Mouse (Mus musculus): ENCODE measurements at regions not wholly inside any gene's neighbourhood (a gene's known extent, or its start where the extent isn't known, plus 50 kb on each side); places are given as distances from the start of the nearest gene placed in this dataset.

DNA sequence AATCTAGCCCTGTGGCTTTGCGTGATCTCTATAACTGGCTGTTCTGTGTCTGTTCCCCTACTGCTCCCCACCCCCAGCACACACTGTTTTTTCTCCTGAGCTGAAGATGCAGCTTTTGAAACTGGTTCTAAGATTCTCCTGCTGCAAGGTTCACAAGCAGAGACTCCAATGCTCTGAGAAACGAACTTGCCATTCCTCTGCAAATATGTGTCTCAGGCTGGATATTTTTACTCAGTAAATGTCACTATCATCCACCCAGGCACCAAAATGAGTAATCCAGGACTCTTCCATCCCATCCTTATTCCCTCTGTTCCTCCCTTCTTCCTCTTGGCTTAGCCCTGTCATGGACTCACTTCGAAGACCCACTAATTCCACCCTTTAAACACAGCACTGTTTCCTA lies 943.9 kb upstream of the Fam160b2 start:
- H3K4me3 ChIP-seq (replicated peaks; ENCODE audit: low read length) = no peak overlapping the region
- H3K4me1 ChIP-seq (replicated peaks; ENCODE audit: low read depth, low read length) = no peaks in the 10 kb centered on the region
- no peaks in the 10 kb centered on the region for H3K36me3 ChIP-seq (ENCODE audit: insufficient read depth, low read length)
- H3K27me3 ChIP-seq (ENCODE audit: insufficient read depth, low read length) = no peaks in the 10 kb centered on the region
- H3K9me3 ChIP-seq (ENCODE audit: low read length) = no peaks in the 10 kb centered on the region
- TF ChIP-seq CTCF (conservative IDR thresholded peaks at IDR 0.05; ENCODE audit: low read length) (no peak), NANOG (IDR thresholded peaks at IDR 0.05; ENCODE audit: borderline replicate concordance, low read length) (no peak)

- no peak overlapping the region for H3K4me3 ChIP-seq (replicated peaks; ENCODE audit: low read length)
- no peaks in the 10 kb centered on the region for H3K4me1 ChIP-seq (replicated peaks; ENCODE audit: low read depth, low read length)
- H3K36me3 ChIP-seq (ENCODE audit: insufficient read depth, low read length) = no peaks in the 10 kb centered on the region
- TF ChIP-seq NANOG (IDR thresholded peaks at IDR 0.05; ENCODE audit: borderline replicate concordance, low read length) = no peak
- no peak for TF ChIP-seq POU5F1 (IDR thresholded peaks at IDR 0.05; ENCODE audit: borderline replicate concordance, low read length)
- no peak for TF ChIP-seq CTCF (conservative IDR thresholded peaks at IDR 0.05; ENCODE audit: low read length)
- H3K27me3 ChIP-seq (ENCODE audit: insufficient read depth, low read length) = no peaks in the 10 kb centered on the region
- H3K9me3 ChIP-seq (ENCODE audit: low read length) = peaks cover 12% of the 10 kb centered on the region
Observed at GRCm38 (mm10) chr14:71532074-71532659, 932.5 kb upstream of the Fam160b2 start.

DNA sequence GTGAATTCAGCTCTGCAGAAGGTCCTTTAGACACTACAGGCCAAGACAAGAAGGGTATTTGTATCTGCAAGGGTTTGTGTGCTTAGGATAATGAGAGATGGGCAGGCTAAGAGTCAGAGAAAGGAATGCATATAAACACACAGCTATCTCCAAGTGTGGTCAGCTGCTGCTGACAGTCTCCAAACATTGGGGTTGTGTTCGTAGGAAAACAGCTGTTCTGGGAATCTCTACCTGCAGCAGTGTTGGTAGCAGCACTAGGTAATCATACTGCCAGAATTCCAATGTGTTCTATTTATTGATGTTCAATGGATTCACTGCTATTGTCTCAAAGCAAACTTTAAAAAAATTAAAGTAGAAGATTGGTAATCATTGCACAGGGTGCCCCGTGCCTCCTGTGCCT lies 931.7 kb upstream of the Fam160b2 start:
- Histone ChIP-seq H3K4me3 (replicated peaks; ENCODE audit: low read length) (no peak overlapping the region), H3K4me1 (replicated peaks; ENCODE audit: low read depth, low read length) (no peaks in the 10 kb centered on the region), H3K36me3 (ENCODE audit: insufficient read depth, low read length) (no peaks in the 10 kb centered on the region), H3K9me3 (ENCODE audit: low read length) (peaks cover 12% of the 10 kb centered on the region), H3K27me3 (ENCODE audit: insufficient read depth, low read length) (no peaks in the 10 kb centered on the region)
- TF ChIP-seq POU5F1 (IDR thresholded peaks at IDR 0.05; ENCODE audit: borderline replicate concordance, low read length) (no peak), CTCF (conservative IDR thresholded peaks at IDR 0.05; ENCODE audit: low read length) (no peak), NANOG (IDR thresholded peaks at IDR 0.05; ENCODE audit: borderline replicate concordance, low read length) (no peak)

GRCm38 (mm10) chr14:71530421-71530820 lies 930.8 kb upstream of the Fam160b2 start:
- H3K4me3 ChIP-seq (replicated peaks; ENCODE audit: low read length) = no peak overlapping the region
- no peaks in the 10 kb centered on the region for H3K27me3 ChIP-seq (ENCODE audit: insufficient read depth, low read length)
- H3K4me1 ChIP-seq (replicated peaks; ENCODE audit: low read depth, low read length) = no peaks in the 10 kb centered on the region
- no peaks in the 10 kb centered on the region for H3K36me3 ChIP-seq (ENCODE audit: insufficient read depth, low read length)
- peaks cover 12% of the 10 kb centered on the region for H3K9me3 ChIP-seq (ENCODE audit: low read length)
- TF ChIP-seq POU5F1 (IDR thresholded peaks at IDR 0.05; ENCODE audit: borderline replicate concordance, low read length) = no peak
- no peak for TF ChIP-seq CTCF (conservative IDR thresholded peaks at IDR 0.05; ENCODE audit: low read length)
- TF ChIP-seq NANOG (IDR thresholded peaks at IDR 0.05; ENCODE audit: borderline replicate concordance, low read length) = no peak

DNA sequence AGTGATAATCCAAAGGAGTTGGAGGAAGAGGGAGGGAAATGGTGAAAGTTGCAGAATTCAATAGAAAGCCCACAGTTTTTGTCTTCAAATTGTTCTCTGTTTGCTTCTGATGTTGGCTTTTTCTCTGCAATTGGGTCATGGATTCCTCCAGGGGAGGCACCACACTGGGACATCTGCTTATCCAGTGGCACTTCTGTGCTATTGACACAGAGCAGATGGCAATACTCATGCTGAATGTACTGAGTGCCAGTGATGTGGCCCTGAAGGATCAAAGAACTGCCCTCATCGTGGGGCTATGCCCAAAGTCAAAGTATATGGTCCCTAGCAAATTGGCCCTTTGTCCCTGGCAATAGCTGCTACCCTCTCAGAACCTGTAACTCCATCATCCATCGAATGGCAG lies 918.9 kb upstream of the Fam160b2 start:
- Histone ChIP-seq H3K4me3 (replicated peaks; ENCODE audit: low read length) (no peak overlapping the region), H3K27me3 (ENCODE audit: insufficient read depth, low read length) (no peaks in the 10 kb centered on the region), H3K4me1 (replicated peaks; ENCODE audit: low read depth, low read length) (no peaks in the 10 kb centered on the region), H3K36me3 (ENCODE audit: insufficient read depth, low read length) (no peaks in the 10 kb centered on the region), H3K9me3 (ENCODE audit: low read length) (peaks cover 27% of the 10 kb centered on the region)
- TF ChIP-seq CTCF (conservative IDR thresholded peaks at IDR 0.05; ENCODE audit: low read length) (no peak), NANOG (IDR thresholded peaks at IDR 0.05; ENCODE audit: borderline replicate concordance, low read length) (no peak), POU5F1 (IDR thresholded peaks at IDR 0.05; ENCODE audit: borderline replicate concordance, low read length) (no peak)

GRCm38 (mm10) chr14:71500851-71501250 lies 901.2 kb upstream of the Fam160b2 start:
- Histone ChIP-seq H3K36me3 (ENCODE audit: insufficient read depth, low read length) (no peaks in the 10 kb centered on the region), H3K9me3 (ENCODE audit: low read length) (no peaks in the 10 kb centered on the region), H3K4me3 (replicated peaks; ENCODE audit: low read length) (no peak overlapping the region), H3K4me1 (replicated peaks; ENCODE audit: low read depth, low read length) (no peaks in the 10 kb centered on the region), H3K27me3 (ENCODE audit: insufficient read depth, low read length) (no peaks in the 10 kb centered on the region)
- TF ChIP-seq CTCF (conservative IDR thresholded peaks at IDR 0.05; ENCODE audit: low read length) = no peak

GRCm38 (mm10) chr14:71491201-71491600 lies 891.6 kb upstream of the Fam160b2 start:
- Histone ChIP-seq H3K4me1 (replicated peaks; ENCODE audit: low read depth, low read length) (no peaks in the 10 kb centered on the region), H3K27me3 (ENCODE audit: insufficient read depth, low read length) (no peaks in the 10 kb centered on the region), H3K4me3 (replicated peaks; ENCODE audit: low read length) (no peak overlapping the region), H3K9me3 (ENCODE audit: low read length) (no peaks in the 10 kb centered on the region), H3K36me3 (ENCODE audit: insufficient read depth, low read length) (no peaks in the 10 kb centered on the region)
- no peak for TF ChIP-seq CTCF (conservative IDR thresholded peaks at IDR 0.05; ENCODE audit: low read length)
- TF ChIP-seq POU5F1 (IDR thresholded peaks at IDR 0.05; ENCODE audit: borderline replicate concordance, low read length) = no peak
- no peak for TF ChIP-seq NANOG (IDR thresholded peaks at IDR 0.05; ENCODE audit: borderline replicate concordance, low read length)

GRCm38 (mm10) chr14:71486176-71486970 lies 886.7 kb upstream of the Fam160b2 start:
- no peak for TF ChIP-seq POU5F1 (IDR thresholded peaks at IDR 0.05; ENCODE audit: borderline replicate concordance, low read length)
- TF ChIP-seq CTCF (conservative IDR thresholded peaks at IDR 0.05; ENCODE audit: low read length) = no peak
- TF ChIP-seq NANOG (IDR thresholded peaks at IDR 0.05; ENCODE audit: borderline replicate concordance, low read length) = no peak
- H3K4me3 ChIP-seq (replicated peaks; ENCODE audit: low read length) = no peak overlapping the region
- no peaks in the 10 kb centered on the region for H3K9me3 ChIP-seq (ENCODE audit: low read length)
- H3K36me3 ChIP-seq (ENCODE audit: insufficient read depth, low read length) = no peaks in the 10 kb centered on the region
- H3K27me3 ChIP-seq (ENCODE audit: insufficient read depth, low read length) = no peaks in the 10 kb centered on the region
- no peaks in the 10 kb centered on the region for H3K4me1 ChIP-seq (replicated peaks; ENCODE audit: low read depth, low read length)

GRCm38 (mm10) chr14:71475656-71476055 lies 876.0 kb upstream of the Fam160b2 start:
- Histone ChIP-seq H3K27me3 (ENCODE audit: insufficient read depth, low read length) (no peaks in the 10 kb centered on the region), H3K9me3 (ENCODE audit: low read length) (no peaks in the 10 kb centered on the region), H3K36me3 (ENCODE audit: insufficient read depth, low read length) (no peaks in the 10 kb centered on the region), H3K4me3 (replicated peaks; ENCODE audit: low read length) (no peak overlapping the region), H3K4me1 (replicated peaks; ENCODE audit: low read depth, low read length) (no peaks in the 10 kb centered on the region)
- TF ChIP-seq POU5F1 (IDR thresholded peaks at IDR 0.05; ENCODE audit: borderline replicate concordance, low read length) (no peak), CTCF (conservative IDR thresholded peaks at IDR 0.05; ENCODE audit: low read length) (no peak), NANOG (IDR thresholded peaks at IDR 0.05; ENCODE audit: borderline replicate concordance, low read length) (no peak)

Measured in E14TG2a.4 (cell line).